Mouse (Mus musculus) MEL (cell line): ENCODE measurements around the gene Itgb2l.

Experiments used
- CHD2 ChIP-seq: IDR thresholded peaks from 2 replicates; pipeline ENCODE4 v1.6.1; 2011; ENCODE audit warnings: low read length, improper control_type of control experiment
- POLR2A ChIP-seq, 2 experiments: IDR thresholded peaks; 2 replicates each; pipeline ENCODE4 v1.6.1; 2011 to 2012; ENCODE audit warnings: low read length in 2 of 2, mild to moderate bottlenecking in 2 of 2, control low read depth in 1 of 2, improper control_type of control experiment in 1 of 2, low read depth in 1 of 2, moderate library complexity in 1 of 2; ENCODE audit not compliant: control insufficient read depth in 1 of 2, insufficient read depth in 1 of 2, poor library complexity in 1 of 2
- TCF12 ChIP-seq: IDR thresholded peaks from 2 replicates; pipeline ENCODE4 v1.6.1; 2014; ENCODE audit warnings: low read depth, mild to moderate bottlenecking, inconsistent platforms, low read length, improper control_type of control experiment, moderate library complexity

DNA sequence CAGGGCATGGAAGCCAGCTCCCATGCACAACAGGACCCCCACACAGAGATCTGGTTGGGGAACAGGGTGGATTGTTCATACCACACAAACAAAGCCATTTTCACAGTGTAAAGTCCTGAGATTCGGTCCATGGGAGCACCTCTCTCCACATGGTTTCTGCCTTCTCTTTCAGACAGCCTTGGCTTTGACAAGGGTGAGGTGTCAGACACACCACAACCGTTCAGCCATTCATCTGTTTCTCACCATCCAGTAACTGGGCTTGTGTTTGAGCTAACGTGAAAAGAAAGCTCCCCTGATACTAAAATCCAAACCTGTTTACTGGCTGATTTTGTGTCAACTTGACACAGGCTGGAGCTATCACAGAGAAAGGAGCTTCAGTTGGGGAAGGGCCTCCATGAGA lies 30.8 kb upstream of the Itgb2l start:
- TF ChIP-seq POLR2A (IDR thresholded peaks at IDR 0.05; ENCODE audit: control insufficient read depth in 1 of 2, insufficient read depth in 1 of 2, low read depth in 1 of 2, low read length in 2 of 2, poor library complexity in 1 of 2) (no peak), CHD2 (no peak), TCF12 (no peak)
